ENCODE assay signal across 8 mouse cellular contexts in genomic region chr19:30031468-30031931, GRCm38 (mm10). TPM values are rescaled to one million over a fixed set of nuclear protein-coding genes. Genes with fewer than 3 reads are reported as not detected.
DNase-seq lines count a peak whose midpoint lies in the region; TF ChIP-seq lines count a peak whose summit lies in the region.

No protein-coding gene starts in this region.

- H3K27ac ChIP-seq in embryonic fibroblast, embryonic 13.5 days (ENCODE audit: insufficient read depth, low read length), result peak overlapping the region; percentile 95

- TF ChIP-seq POLR2A in embryonic fibroblast, embryonic 13.5 days (IDR thresholded peaks at IDR 0.05; ENCODE audit: low read depth, low read length), result peak; percentile 33; the same call in 1 of the 2 replicates

- peak; percentile 7 for DNase-seq in spleen, adult 12 weeks (ENCODE audit: low spot score)
- DNase-seq in spleen, postnatal 10 days (ENCODE audit: low spot score in 2 of 2), result no peak
- peak; percentile 56 for DNase-seq in induced T-regulatory cell, adult 2 months (ENCODE audit: low read depth)
- peak; percentile 20 for DNase-seq in mesoderm, embryonic 11.5 days (ENCODE audit: low read depth, low spot score)
- DNase-seq in left cerebral cortex, postnatal 14 days (ENCODE audit: low spot score in 2 of 2), result no peak
- no peak for DNase-seq in thymus, postnatal 4 days
- DNase-seq in adrenal gland, postnatal 4 days (ENCODE audit: low spot score in 2 of 2), result no peak

- H3K4me1 ChIP-seq in embryonic fibroblast, embryonic 13.5 days (ENCODE audit: control insufficient read depth, insufficient read depth, low read length), result peaks cover 2% of the 10 kb centered on the region; the same call in 1 of the 2 replicates

- intact Hi-C loops in left cerebral cortex, postnatal 14 days (cut with DNase I), result loop anchor here (5.0 to 10.0 kb wide), 2 partner anchors 86 to 227 kb away; partner anchors contain the start of gene 9930021J03Rik

- TF ChIP-seq CTCF in embryonic fibroblast, embryonic 13.5 days (IDR thresholded peaks at IDR 0.05; ENCODE audit: borderline replicate concordance, insufficient read depth, low read length), result no peak

- peak overlapping the region; percentile 99 for H3K4me3 ChIP-seq in embryonic fibroblast, embryonic 13.5 days (ENCODE audit: insufficient read depth, low read length)

RNA-seq across cellular contexts. Expression of gene Uhrf2, which starts 1.2 kb away (rescaled TPM):
- polyA plus RNA-seq in embryonic fibroblast, embryonic 13.5 days (2011; ENCODE audit: insufficient read length, low read depth, missing spikeins), result 76.8 and 91.2 TPM in 2 replicates
- total RNA-seq in left cerebral cortex, postnatal 14 days (2021), result 10 to 100 TPM; 46.5 to 55.3 TPM
- total RNA-seq in adrenal gland, postnatal 4 days (2021), result 10 to 100 TPM; 51.9 to 57.9 TPM

RNA-seq across cellular contexts. Expression of gene Trpd52l3, which starts 27.9 kb away (rescaled TPM):
- not detected in 2 replicates for polyA plus RNA-seq in embryonic fibroblast, embryonic 13.5 days (2011; ENCODE audit: insufficient read length, low read depth, missing spikeins)
- not detected for total RNA-seq in left cerebral cortex, postnatal 14 days (2021)
- not detected for total RNA-seq in adrenal gland, postnatal 4 days (2021)

Comparison
In these comparisons a context has a peak if more than half of its experiments do, and no peak if none do; other contexts are left out.
1. DNase-seq: peak in spleen, adult 12 weeks (single experiment), induced T-regulatory cell, adult 2 months (single experiment) and mesoderm, embryonic 11.5 days (single experiment); none in spleen, postnatal 10 days (0 of 2), left cerebral cortex, postnatal 14 days (0 of 2), thymus, postnatal 4 days (single experiment) and adrenal gland, postnatal 4 days (0 of 2).